Mouse (Mus musculus): Measurements from ENCODE around the gene Dab1. TPM values are rescaled to one million over a fixed set of nuclear protein-coding genes. Genes with fewer than 3 reads are reported as not detected.

The Dab1 gene
- polyA plus RNA-seq, 1 experiment from 2014 or later: 55.4 TPM

DNA sequence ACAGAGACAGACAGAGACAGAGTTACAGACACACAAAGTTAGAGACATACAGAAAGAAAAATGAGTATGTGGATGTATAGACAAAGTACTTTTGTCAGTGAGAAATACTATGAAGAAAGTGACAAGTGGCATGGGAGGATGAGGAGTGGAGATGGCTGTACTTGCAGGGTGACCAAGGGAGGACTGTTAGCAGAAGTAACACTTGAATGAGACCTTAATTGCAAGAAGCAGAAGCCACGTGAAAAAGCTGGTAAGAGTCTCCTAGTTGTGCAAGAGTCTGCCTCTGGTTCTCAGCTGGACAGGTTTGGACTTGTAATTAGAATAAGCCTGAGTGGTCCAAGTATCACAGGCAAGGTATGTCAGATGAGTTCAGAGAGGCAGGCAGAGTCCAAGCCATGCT is 88.0 kb downstream of the Dab1 start:
- WGBS: 68% methylated on average over 1 of the region's 1 CpGs
- Histone ChIP-seq H3K4me3 (ENCODE audit: low read depth, low read length) (no peak overlapping the region), H3K27ac (ENCODE audit: low read depth, low read length) (no peak overlapping the region), H3K4me2 (replicated peaks; ENCODE audit: low read depth, low read length) (no peak overlapping the region), H3K9me3 (ENCODE audit: control insufficient read depth, low read length) (no peaks in the 10 kb centered on the region), H3K4me1 (replicated peaks; ENCODE audit: control insufficient read depth, insufficient read depth, low read length) (no peaks in the 10 kb centered on the region), H3K27me3 (ENCODE audit: control insufficient read depth, insufficient read depth, low read length) (no peaks in the 10 kb centered on the region), H3K36me3 (ENCODE audit: control insufficient read depth, insufficient read depth, low read length) (no peaks in the 10 kb centered on the region), H3K9ac (ENCODE audit: low read depth, low read length) (no peak overlapping the region)
- DNase-seq (ENCODE audit: low spot score): no peak
- ATAC-seq (ENCODE audit: low FRiP score): no peak

DNA sequence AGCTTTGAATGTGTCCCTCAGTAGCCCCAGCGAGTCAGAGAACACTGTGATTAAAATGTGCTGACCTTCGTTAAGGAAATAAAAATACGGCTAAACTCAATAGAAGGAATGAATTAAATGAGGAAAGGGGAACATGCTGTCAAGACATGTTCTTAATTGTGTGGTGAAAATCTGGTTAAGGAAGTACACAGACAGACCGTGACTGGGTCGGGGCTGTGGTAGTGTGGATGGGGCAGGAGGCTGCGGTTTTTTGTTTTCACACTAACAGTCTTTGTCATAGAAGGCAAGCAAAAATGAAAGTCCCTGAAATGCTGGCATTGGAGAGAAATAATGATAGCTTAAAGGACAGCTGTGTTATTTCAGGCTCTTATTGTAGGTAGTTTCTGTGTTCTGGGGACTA is 92.2 kb downstream of the Dab1 start:
- no peaks in the 10 kb centered on the region for H3K9me3 ChIP-seq (ENCODE audit: control insufficient read depth, low read length)
- WGBS: 86% methylated on average over 6 of the region's 6 CpGs
- ATAC-seq (ENCODE audit: low FRiP score): no peak

DNA sequence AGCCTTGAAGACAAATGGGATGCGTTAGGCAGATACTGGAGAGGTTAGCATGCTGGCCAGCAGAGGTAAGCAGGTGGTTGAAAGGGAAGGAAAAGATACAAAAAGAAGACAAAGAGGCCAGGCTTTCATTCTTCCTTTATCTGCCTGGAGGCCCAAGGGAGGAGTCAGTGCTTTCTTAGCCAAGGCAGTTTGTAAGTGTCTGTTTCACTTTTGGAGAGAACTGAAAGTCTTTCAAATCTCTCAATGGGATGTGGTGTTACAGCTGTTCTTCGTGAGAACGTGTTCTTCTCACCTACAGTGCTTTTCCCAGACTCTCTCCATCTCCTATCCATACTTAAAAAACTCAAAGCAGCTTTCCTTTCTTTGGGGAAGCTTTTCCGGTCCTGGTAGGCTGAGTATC is 94.8 kb downstream of the Dab1 start:
- H3K27me3 ChIP-seq (ENCODE audit: control insufficient read depth, insufficient read depth, low read length): no peaks in the 10 kb centered on the region
- H3K9ac ChIP-seq (ENCODE audit: low read depth, low read length): no peak overlapping the region
- no peak overlapping the region for H3K4me2 ChIP-seq (replicated peaks; ENCODE audit: low read depth, low read length)
- no peak for ATAC-seq (ENCODE audit: low FRiP score)
- DNase-seq (ENCODE audit: low spot score): no peak
- no peaks in the 10 kb centered on the region for H3K9me3 ChIP-seq (ENCODE audit: control insufficient read depth, low read length)
- no peak overlapping the region for H3K27ac ChIP-seq (ENCODE audit: low read depth, low read length)
- H3K4me3 ChIP-seq (ENCODE audit: low read depth, low read length): no peak overlapping the region
- no peaks in the 10 kb centered on the region for H3K36me3 ChIP-seq (ENCODE audit: control insufficient read depth, insufficient read depth, low read length)
- H3K4me1 ChIP-seq (replicated peaks; ENCODE audit: control insufficient read depth, insufficient read depth, low read length): no peaks in the 10 kb centered on the region
- 84% methylated on average over 4 of the region's 4 CpGs for WGBS

More for the DNA sequence above, 92.2 kb downstream of the Dab1 start:
- H3K4me1 ChIP-seq (replicated peaks; ENCODE audit: control insufficient read depth, insufficient read depth, low read length): no peaks in the 10 kb centered on the region
- no peak overlapping the region for H3K27ac ChIP-seq (ENCODE audit: low read depth, low read length)
- H3K36me3 ChIP-seq (ENCODE audit: control insufficient read depth, insufficient read depth, low read length): no peaks in the 10 kb centered on the region
- DNase-seq (ENCODE audit: low spot score): no peak
- no peak overlapping the region for H3K4me2 ChIP-seq (replicated peaks; ENCODE audit: low read depth, low read length)
- no peak overlapping the region for H3K9ac ChIP-seq (ENCODE audit: low read depth, low read length)
- no peak overlapping the region for H3K4me3 ChIP-seq (ENCODE audit: low read depth, low read length)
- no peaks in the 10 kb centered on the region for H3K27me3 ChIP-seq (ENCODE audit: control insufficient read depth, insufficient read depth, low read length)

DNA sequence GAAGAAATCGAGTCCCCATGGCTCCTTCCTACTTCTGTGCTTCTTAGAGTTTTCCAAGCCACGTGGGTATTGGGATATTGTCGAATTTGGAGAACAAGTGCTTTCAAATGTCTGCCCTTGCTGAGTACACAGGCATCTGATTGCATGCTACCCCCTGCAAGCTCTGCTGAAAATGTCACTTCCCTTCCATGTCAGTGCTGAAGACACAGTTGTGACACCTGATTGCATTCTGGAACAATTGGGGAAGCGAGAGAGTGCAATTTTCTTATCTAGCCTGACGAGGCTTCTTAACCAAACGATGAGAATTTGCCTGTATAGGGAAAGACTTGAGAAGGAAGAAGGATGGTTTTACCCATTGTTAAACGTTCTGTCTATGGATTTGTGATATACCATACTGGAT is 95.8 kb downstream of the Dab1 start:
- no peak overlapping the region for H3K9ac ChIP-seq (ENCODE audit: low read depth, low read length)
- no peaks in the 10 kb centered on the region for H3K4me1 ChIP-seq (replicated peaks; ENCODE audit: control insufficient read depth, insufficient read depth, low read length)
- no peak overlapping the region for H3K27ac ChIP-seq (ENCODE audit: low read depth, low read length)
- no peaks in the 10 kb centered on the region for H3K9me3 ChIP-seq (ENCODE audit: control insufficient read depth, low read length)
- 83% methylated on average over 7 of the region's 7 CpGs for WGBS
- no peak for DNase-seq (ENCODE audit: low spot score)
- no peak overlapping the region for H3K4me3 ChIP-seq (ENCODE audit: low read depth, low read length)
- ATAC-seq (ENCODE audit: low FRiP score): no peak
- H3K36me3 ChIP-seq (ENCODE audit: control insufficient read depth, insufficient read depth, low read length): no peaks in the 10 kb centered on the region
- no peaks in the 10 kb centered on the region for H3K27me3 ChIP-seq (ENCODE audit: control insufficient read depth, insufficient read depth, low read length)
- no peak overlapping the region for H3K4me2 ChIP-seq (replicated peaks; ENCODE audit: low read depth, low read length)

DNA sequence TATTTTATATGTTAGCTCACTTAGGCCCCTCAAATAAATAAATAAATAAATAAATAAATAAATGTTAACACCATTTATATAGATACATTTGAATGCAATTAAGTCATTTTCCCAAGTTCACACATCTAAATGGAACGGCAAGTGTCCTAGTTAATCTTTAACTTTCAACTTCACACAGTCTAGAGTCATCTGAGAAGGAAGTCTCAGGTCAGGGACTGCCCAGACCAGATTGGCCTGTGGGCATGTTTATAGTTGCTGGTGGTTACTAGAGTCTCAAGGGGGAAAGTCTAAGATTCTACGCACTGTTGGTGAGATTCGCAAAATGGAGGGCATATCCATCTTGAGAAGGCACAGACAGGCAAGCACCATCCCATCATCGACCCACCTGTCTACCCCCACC is 96.4 kb downstream of the Dab1 start:
- Histone ChIP-seq H3K4me1 (replicated peaks; ENCODE audit: control insufficient read depth, insufficient read depth, low read length) (no peaks in the 10 kb centered on the region), H3K27ac (ENCODE audit: low read depth, low read length) (no peak overlapping the region), H3K4me3 (ENCODE audit: low read depth, low read length) (no peak overlapping the region), H3K27me3 (ENCODE audit: control insufficient read depth, insufficient read depth, low read length) (no peaks in the 10 kb centered on the region), H3K4me2 (replicated peaks; ENCODE audit: low read depth, low read length) (no peak overlapping the region), H3K9me3 (ENCODE audit: control insufficient read depth, low read length) (no peaks in the 10 kb centered on the region), H3K9ac (ENCODE audit: low read depth, low read length) (no peak overlapping the region), H3K36me3 (ENCODE audit: control insufficient read depth, insufficient read depth, low read length) (no peaks in the 10 kb centered on the region)
- ATAC-seq (ENCODE audit: low FRiP score) (no peak), DNase-seq (ENCODE audit: low spot score) (no peak)
- 90% methylated on average over 4 of the region's 4 CpGs for WGBS

DNA sequence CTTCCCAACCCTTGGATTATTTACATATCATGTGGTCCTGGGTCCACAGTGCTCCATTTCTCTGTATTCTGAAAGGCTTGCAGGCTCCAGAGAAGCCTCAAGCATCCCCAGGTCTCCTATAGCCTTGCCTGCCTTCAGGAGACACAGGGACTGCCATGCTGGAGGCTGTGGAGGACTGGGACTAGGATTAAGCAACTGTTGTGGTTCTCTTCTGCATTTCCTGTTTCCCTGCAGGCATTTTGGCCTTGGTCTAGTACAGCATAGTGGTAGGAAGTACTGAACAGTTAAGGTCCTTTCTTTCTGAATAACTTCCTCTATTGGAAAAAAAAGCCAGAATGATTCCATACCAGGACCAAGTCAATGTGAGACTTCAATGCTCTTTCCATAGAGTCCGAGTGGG is 103.6 kb downstream of the Dab1 start:
- DNase-seq (ENCODE audit: low spot score) (no peak), ATAC-seq (ENCODE audit: low FRiP score) (no peak)
- Histone ChIP-seq H3K27ac (ENCODE audit: low read depth, low read length) (no peak overlapping the region), H3K4me1 (replicated peaks; ENCODE audit: control insufficient read depth, insufficient read depth, low read length) (no peaks in the 10 kb centered on the region), H3K27me3 (ENCODE audit: control insufficient read depth, insufficient read depth, low read length) (no peaks in the 10 kb centered on the region), H3K9ac (ENCODE audit: low read depth, low read length) (no peak overlapping the region), H3K4me2 (replicated peaks; ENCODE audit: low read depth, low read length) (no peak overlapping the region), H3K36me3 (ENCODE audit: control insufficient read depth, insufficient read depth, low read length) (no peaks in the 10 kb centered on the region), H3K9me3 (ENCODE audit: control insufficient read depth, low read length) (no peaks in the 10 kb centered on the region), H3K4me3 (ENCODE audit: low read depth, low read length) (no peak overlapping the region)
- 96% methylated on average over 1 of the region's 1 CpGs for WGBS

DNA sequence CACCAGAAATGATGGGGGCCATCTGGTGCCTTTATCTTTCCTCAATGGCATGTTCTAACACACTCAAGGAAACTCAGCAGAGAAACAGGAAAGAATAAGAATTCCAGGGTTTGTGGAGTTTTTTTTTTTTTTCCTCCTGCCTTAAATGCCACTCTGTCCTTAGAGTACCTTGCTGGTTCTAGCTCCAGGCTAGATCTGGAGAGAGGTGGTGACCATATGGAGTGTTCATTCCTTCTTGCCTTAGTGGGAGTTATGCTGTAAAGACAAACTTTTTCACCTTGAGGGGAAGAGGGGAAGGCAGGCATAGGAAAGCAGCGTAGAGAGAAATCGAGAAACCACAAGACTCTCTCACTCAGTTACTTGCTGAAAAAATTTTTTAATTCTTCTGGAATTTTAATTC is 107.3 kb downstream of the Dab1 start:
- Histone ChIP-seq H3K4me3 (ENCODE audit: low read depth, low read length) (no peak overlapping the region), H3K4me2 (replicated peaks; ENCODE audit: low read depth, low read length) (no peak overlapping the region)
- 84% methylated on average over 2 of the region's 2 CpGs for WGBS

DNA sequence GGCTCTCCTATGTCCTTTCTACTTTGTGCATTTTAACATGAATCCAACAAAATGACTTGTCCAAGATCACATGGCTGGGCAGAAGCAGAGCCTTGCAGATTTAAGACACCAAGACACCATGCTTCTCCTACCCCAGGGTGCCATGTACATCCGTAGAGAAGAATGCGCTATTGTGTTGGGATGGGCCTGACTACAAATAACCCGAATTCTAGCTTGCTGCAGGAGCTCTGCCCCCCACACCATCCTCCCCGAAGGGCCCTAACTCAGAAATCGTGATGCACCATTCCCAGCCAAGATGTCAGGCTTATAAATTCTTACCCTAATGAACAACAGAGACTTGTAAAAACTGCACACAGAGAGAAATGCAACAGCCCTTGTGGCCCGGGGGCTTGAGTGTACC is 118.0 kb downstream of the Dab1 start:
- no peaks in the 10 kb centered on the region for H3K9me3 ChIP-seq (ENCODE audit: control insufficient read depth, low read length)
- no peak overlapping the region for H3K27ac ChIP-seq (ENCODE audit: low read depth, low read length)
- no peaks in the 10 kb centered on the region for H3K27me3 ChIP-seq (ENCODE audit: control insufficient read depth, insufficient read depth, low read length)
- ATAC-seq (ENCODE audit: low FRiP score) (no peak), DNase-seq (ENCODE audit: low spot score) (no peak)
- H3K36me3 ChIP-seq (ENCODE audit: control insufficient read depth, insufficient read depth, low read length): no peaks in the 10 kb centered on the region
- no peak overlapping the region for H3K4me3 ChIP-seq (ENCODE audit: low read depth, low read length)
- no peak overlapping the region for H3K4me2 ChIP-seq (replicated peaks; ENCODE audit: low read depth, low read length)
- 72% methylated on average over 6 of the region's 6 CpGs for WGBS
- H3K9ac ChIP-seq (ENCODE audit: low read depth, low read length): no peak overlapping the region
- H3K4me1 ChIP-seq (replicated peaks; ENCODE audit: control insufficient read depth, insufficient read depth, low read length): no peaks in the 10 kb centered on the region

More for the DNA sequence above, 107.3 kb downstream of the Dab1 start:
- H3K9ac ChIP-seq (ENCODE audit: low read depth, low read length): no peak overlapping the region
- H3K4me1 ChIP-seq (replicated peaks; ENCODE audit: control insufficient read depth, insufficient read depth, low read length): no peaks in the 10 kb centered on the region
- no peak for ATAC-seq (ENCODE audit: low FRiP score)
- H3K9me3 ChIP-seq (ENCODE audit: control insufficient read depth, low read length): no peaks in the 10 kb centered on the region
- no peaks in the 10 kb centered on the region for H3K36me3 ChIP-seq (ENCODE audit: control insufficient read depth, insufficient read depth, low read length)
- H3K27ac ChIP-seq (ENCODE audit: low read depth, low read length): no peak overlapping the region
- H3K27me3 ChIP-seq (ENCODE audit: control insufficient read depth, insufficient read depth, low read length): no peaks in the 10 kb centered on the region
- DNase-seq (ENCODE audit: low spot score): no peak

DNA sequence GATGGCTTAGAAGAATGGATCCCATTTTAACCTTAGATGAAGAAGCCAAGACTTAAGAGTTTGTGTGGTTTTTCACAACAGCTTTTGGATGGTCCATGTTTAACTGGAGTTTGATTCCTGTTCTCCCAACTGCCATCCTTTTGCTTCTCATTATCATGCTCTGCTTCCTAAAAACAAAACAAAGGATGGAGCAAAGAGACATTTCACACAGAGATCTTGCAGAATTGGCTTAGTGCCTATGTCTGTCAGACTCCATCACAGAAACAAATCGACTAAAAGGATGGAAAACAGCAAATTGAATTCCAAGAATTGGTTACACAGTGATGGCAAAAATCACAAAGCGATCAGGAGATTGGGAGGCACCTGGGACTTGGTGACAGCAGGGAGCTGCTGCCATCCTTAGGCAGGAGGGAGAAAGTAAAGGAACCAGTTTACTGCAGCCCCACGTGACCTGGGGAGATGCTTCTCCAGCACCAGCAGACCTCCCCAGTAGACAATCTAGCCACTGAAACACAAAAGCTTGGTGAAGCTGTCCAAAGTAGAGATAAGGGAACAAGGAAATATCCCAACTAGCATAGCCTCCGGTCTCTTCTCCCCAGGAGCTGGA is 132.2 kb downstream of the Dab1 start:
- no peaks in the 10 kb centered on the region for H3K27me3 ChIP-seq (ENCODE audit: control insufficient read depth, insufficient read depth, low read length)
- H3K4me2 ChIP-seq (replicated peaks; ENCODE audit: low read depth, low read length): no peak overlapping the region
- H3K9me3 ChIP-seq (ENCODE audit: control insufficient read depth, low read length): no peaks in the 10 kb centered on the region
- no peak overlapping the region for H3K27ac ChIP-seq (ENCODE audit: low read depth, low read length)
- H3K9ac ChIP-seq (ENCODE audit: low read depth, low read length): no peak overlapping the region
- ATAC-seq (ENCODE audit: low FRiP score) (no peak), DNase-seq (ENCODE audit: low spot score) (no peak)
- WGBS: 62% methylated on average over 4 of the region's 4 CpGs
- H3K36me3 ChIP-seq (ENCODE audit: control insufficient read depth, insufficient read depth, low read length): no peaks in the 10 kb centered on the region
- H3K4me3 ChIP-seq (ENCODE audit: low read depth, low read length): no peak overlapping the region
- H3K4me1 ChIP-seq (replicated peaks; ENCODE audit: control insufficient read depth, insufficient read depth, low read length): no peaks in the 10 kb centered on the region

All from hindbrain, embryonic 11.5 days (tissue).